Mouse (Mus musculus): Measurements from ENCODE around the gene Camk2n2. TPM values are rescaled to one million over a fixed set of nuclear protein-coding genes. Genes with fewer than 3 reads are reported as not detected.

Camk2n2 gene
- polyA plus RNA-seq, 1 experiment from 2014 or later, result 1.3 TPM

DNA sequence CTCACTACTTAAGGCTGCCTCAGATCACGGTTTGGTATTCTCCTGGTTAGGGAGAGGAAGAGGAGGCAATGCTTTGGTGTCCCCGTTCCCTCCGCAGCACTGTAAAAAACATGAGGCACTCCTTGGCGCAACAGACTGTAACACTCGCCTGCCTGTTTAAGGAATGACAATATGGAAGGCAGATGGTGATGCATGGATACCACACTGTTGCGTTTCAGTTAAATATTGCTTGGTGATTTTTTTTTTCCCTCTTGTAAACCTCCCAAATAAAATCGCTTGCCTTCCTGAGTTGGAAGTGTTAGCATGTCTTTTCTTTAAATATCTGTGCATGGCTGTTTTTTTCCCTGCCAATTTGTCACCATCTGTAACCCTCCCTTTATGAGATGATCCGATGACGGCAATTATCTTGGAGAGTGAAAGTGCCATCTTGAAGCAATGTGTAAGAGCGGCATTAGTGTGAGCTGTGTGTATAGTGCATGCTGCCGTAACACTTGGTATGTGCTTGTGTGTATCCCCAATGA, 7.8 kb upstream of the Camk2n2 start:
- Histone ChIP-seq H3K4me2 (peak overlapping the region; percentile 82), H3K27ac (ENCODE audit: low read depth) (no peak overlapping the region), H3K36me3 (ENCODE audit: insufficient read depth) (no peaks in the 10 kb centered on the region), H3K9ac (no peak overlapping the region), H3K9me3 (ENCODE audit: low read depth, low read length) (no peaks in the 10 kb centered on the region), H3K4me3 (ENCODE audit: low read depth, low read length) (no peak overlapping the region), H3K4me1 (ENCODE audit: insufficient read depth) (no peaks in the 10 kb centered on the region), H3K27me3 (ENCODE audit: insufficient read depth, low read length) (peaks cover 25% of the 10 kb centered on the region)
- DNase-seq, result no peak
- no peak for ATAC-seq (ENCODE audit: insufficient read depth)
- TF ChIP-seq CTCF (IDR thresholded peaks at IDR 0.05; ENCODE audit: low read depth), result no peak
- WGBS, result 57% methylated on average over 11 of the region's 11 CpGs

DNA sequence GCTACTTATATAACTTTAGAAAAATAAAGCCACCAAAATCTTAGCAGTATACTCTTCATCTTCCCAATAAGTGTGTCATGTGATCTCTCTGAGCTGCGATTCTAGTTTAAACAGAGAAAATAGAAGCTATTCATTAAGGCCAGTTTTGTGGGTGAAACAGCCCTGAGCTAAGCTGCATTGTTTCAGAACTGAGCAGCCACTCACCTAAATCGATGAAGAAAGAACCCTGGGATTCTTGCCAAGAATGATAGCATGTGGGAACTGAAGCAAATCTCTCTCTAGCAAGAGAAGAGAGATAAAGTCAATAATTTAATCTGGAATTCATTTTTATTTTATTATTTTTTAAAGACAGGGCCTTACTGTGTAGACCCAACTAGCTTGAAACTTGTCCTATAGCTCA, 2.1 kb upstream of the Camk2n2 start:
- WGBS, result 37% methylated on average over 2 of the region's 2 CpGs
- H3K4me2 ChIP-seq, result 0 out of 2 replicates have a peak overlapping the region, but pooled peaks have one; percentile 99
- TF ChIP-seq CTCF (IDR thresholded peaks at IDR 0.05; ENCODE audit: low read depth), result no peak
- H3K36me3 ChIP-seq (ENCODE audit: insufficient read depth), result no peaks in the 10 kb centered on the region
- H3K4me1 ChIP-seq (ENCODE audit: insufficient read depth), result peaks cover 3% of the 10 kb centered on the region
- no peak for DNase-seq
- no peak overlapping the region for H3K9ac ChIP-seq
- H3K27ac ChIP-seq (ENCODE audit: low read depth), result no peak overlapping the region
- H3K27me3 ChIP-seq (ENCODE audit: insufficient read depth, low read length), result peaks cover 39% of the 10 kb centered on the region
- ATAC-seq (ENCODE audit: insufficient read depth), result no peak
- no peaks in the 10 kb centered on the region for H3K9me3 ChIP-seq (ENCODE audit: low read depth, low read length)
- no peak overlapping the region for H3K4me3 ChIP-seq (ENCODE audit: low read depth, low read length)

GRCm38 (mm10) chr16:20621991-20622685, 1.1 kb upstream of the Camk2n2 start:
- H3K9ac ChIP-seq, result peak overlapping the region; percentile 65
- no peaks in the 10 kb centered on the region for H3K9me3 ChIP-seq (ENCODE audit: low read depth, low read length)
- peaks cover 39% of the 10 kb centered on the region for H3K27me3 ChIP-seq (ENCODE audit: insufficient read depth, low read length)
- H3K36me3 ChIP-seq (ENCODE audit: insufficient read depth), result no peaks in the 10 kb centered on the region
- WGBS, result under 1% methylated on average over 37 of the region's 37 CpGs
- peak overlapping the region; percentile 99 for H3K4me2 ChIP-seq
- H3K4me3 ChIP-seq (ENCODE audit: low read depth, low read length), result peak overlapping the region; percentile 80
- H3K27ac ChIP-seq (ENCODE audit: low read depth), result peak overlapping the region; percentile 30; the same call in 1 of the 2 replicates
- no peak for TF ChIP-seq CTCF (IDR thresholded peaks at IDR 0.05; ENCODE audit: low read depth)
- DNase-seq, result peak; percentile 85
- peak; percentile 70 for ATAC-seq (ENCODE audit: insufficient read depth)
- peaks cover 3% of the 10 kb centered on the region for H3K4me1 ChIP-seq (ENCODE audit: insufficient read depth)

GRCm38 (mm10) chr16:20620751-20621190, 316 bp downstream of the Camk2n2 start:
- peak overlapping the region; percentile 80 for H3K4me3 ChIP-seq (ENCODE audit: low read depth, low read length)
- H3K4me2 ChIP-seq, result peak overlapping the region; percentile 99
- no peaks in the 10 kb centered on the region for H3K9me3 ChIP-seq (ENCODE audit: low read depth, low read length)
- under 1% methylated on average over 32 of the region's 32 CpGs for WGBS
- ATAC-seq (ENCODE audit: insufficient read depth), result peak; percentile 3; the same call in 1 of the 2 replicates
- no peaks in the 10 kb centered on the region for H3K36me3 ChIP-seq (ENCODE audit: insufficient read depth)
- no peak for DNase-seq
- TF ChIP-seq CTCF (IDR thresholded peaks at IDR 0.05; ENCODE audit: low read depth), result no peak
- peak overlapping the region; percentile 65 for H3K9ac ChIP-seq
- no peak overlapping the region for H3K27ac ChIP-seq (ENCODE audit: low read depth)
- peaks cover 3% of the 10 kb centered on the region for H3K4me1 ChIP-seq (ENCODE audit: insufficient read depth)
- H3K27me3 ChIP-seq (ENCODE audit: insufficient read depth, low read length), result peaks cover 39% of the 10 kb centered on the region

DNA sequence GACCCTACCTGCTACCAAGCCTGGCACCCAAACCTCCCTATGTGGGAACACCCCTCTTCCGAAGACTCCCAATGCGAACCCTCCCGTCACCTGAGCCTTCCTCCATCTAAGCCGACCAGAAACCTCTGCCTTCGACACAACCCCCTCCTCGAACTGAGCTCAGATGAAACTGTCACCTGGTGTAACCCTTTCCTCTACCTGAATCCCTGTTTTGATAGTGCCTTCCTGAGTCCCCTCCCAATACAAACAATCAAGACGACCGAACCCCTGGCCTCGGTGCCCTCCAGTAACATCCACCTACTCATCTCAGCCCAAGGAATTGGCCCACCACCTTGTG, 720 bp downstream of the Camk2n2 start:
- Histone ChIP-seq H3K27me3 (ENCODE audit: insufficient read depth, low read length) (peaks cover 39% of the 10 kb centered on the region), H3K9me3 (ENCODE audit: low read depth, low read length) (no peaks in the 10 kb centered on the region), H3K4me2 (peak overlapping the region; percentile 99), H3K9ac (no peak overlapping the region), H3K27ac (ENCODE audit: low read depth) (no peak overlapping the region), H3K36me3 (ENCODE audit: insufficient read depth) (no peaks in the 10 kb centered on the region), H3K4me3 (ENCODE audit: low read depth, low read length) (peak overlapping the region; percentile 80), H3K4me1 (ENCODE audit: insufficient read depth) (peaks cover 3% of the 10 kb centered on the region)
- WGBS, result under 1% methylated on average over 9 of the region's 9 CpGs
- TF ChIP-seq CTCF (IDR thresholded peaks at IDR 0.05; ENCODE audit: low read depth), result no peak
- no peak for DNase-seq
- ATAC-seq (ENCODE audit: insufficient read depth), result no peak

GRCm38 (mm10) chr16:20619541-20620398, 1.3 kb downstream of the Camk2n2 start:
- TF ChIP-seq CTCF (IDR thresholded peaks at IDR 0.05; ENCODE audit: low read depth), result no peak
- no peaks in the 10 kb centered on the region for H3K9me3 ChIP-seq (ENCODE audit: low read depth, low read length)
- H3K9ac ChIP-seq, result no peak overlapping the region
- no peaks in the 10 kb centered on the region for H3K36me3 ChIP-seq (ENCODE audit: insufficient read depth)
- H3K4me3 ChIP-seq (ENCODE audit: low read depth, low read length), result peak overlapping the region; percentile 80
- H3K4me1 ChIP-seq (ENCODE audit: insufficient read depth), result peaks cover 3% of the 10 kb centered on the region
- H3K27me3 ChIP-seq (ENCODE audit: insufficient read depth, low read length), result peaks cover 39% of the 10 kb centered on the region
- peak; percentile 71 for DNase-seq
- no peak overlapping the region for H3K27ac ChIP-seq (ENCODE audit: low read depth)
- WGBS, result 2% methylated on average over 81 of the region's 83 CpGs
- H3K4me2 ChIP-seq, result peak overlapping the region; percentile 99
- peak; percentile 28 for ATAC-seq (ENCODE audit: insufficient read depth)
